Mouse (Mus musculus): ENCODE results near the gene Olfr214. TPM values are rescaled to one million over a fixed set of nuclear protein-coding genes. Genes with fewer than 3 reads are reported as not detected.

Gene Olfr214
- polyA plus RNA-seq (2017; shearing (Covaris generic)), result not detected

GRCm38 (mm10) chr6:116553935-116554334 lies at the start of gene Olfr214:
Gene Olfr214 (plus strand): TSS chr6:116554235.

GRCm38 (mm10) chr6:116506302-116507003 lies 47.6 kb upstream of the Olfr214 start, which contains the start of gene Olfr212:
Gene Olfr212 (plus strand): TSS chr6:116506516.

GRCm38 (mm10) chr6:116538156-116538555 lies 15.9 kb upstream of the Olfr214 start, which contains the start of gene Olfr213:
Gene Olfr213 (plus strand): TSS chr6:116538456.

GRCm38 (mm10) chr6:116550841-116551240 lies 3.2 kb upstream of the Olfr214 start, which contains the start of gene Gm5580:
Gene Gm5580 (plus strand): TSS chr6:116551141.

GRCm38 (mm10) chr6:116584095-116584494 lies 30.1 kb downstream of the Olfr214 start, which contains the start of gene Olfr215:
Gene Olfr215 (minus strand): TSS chr6:116584195.

Other genes with a start within 250 kb of the Olfr214 start
- 1.8 TPM for gene March8, start 216.2 kb upstream of the Olfr214 start, polyA plus RNA-seq (2017; shearing (Covaris generic))
- gene Alox5, start 93.1 kb upstream of the Olfr214 start, polyA plus RNA-seq (2017; shearing (Covaris generic)), result not detected
- gene Olfr211, start 65.1 kb upstream of the Olfr214 start, polyA plus RNA-seq (2017; shearing (Covaris generic)), result not detected
- not detected for gene Olfr212, start 47.7 kb upstream of the Olfr214 start, polyA plus RNA-seq (2017; shearing (Covaris generic))
- gene Olfr213, start 15.8 kb upstream of the Olfr214 start, polyA plus RNA-seq (2017; shearing (Covaris generic)), result not detected
- not detected for gene Gm5580, start 3.1 kb upstream of the Olfr214 start, polyA plus RNA-seq (2017; shearing (Covaris generic))
- gene Olfr215, start 30.0 kb downstream of the Olfr214 start, polyA plus RNA-seq (2017; shearing (Covaris generic)), result not detected
- 9.9 TPM for gene Zfp422, start 74.8 kb downstream of the Olfr214 start, polyA plus RNA-seq (2017; shearing (Covaris generic))
- gene Depp1, start 96.4 kb downstream of the Olfr214 start, polyA plus RNA-seq (2017; shearing (Covaris generic)), result not detected
- 0.06 TPM for gene Rassf4, start 119.7 kb downstream of the Olfr214 start, polyA plus RNA-seq (2017; shearing (Covaris generic))
- 0.06 TPM for gene Tmem72, start 162.7 kb downstream of the Olfr214 start, polyA plus RNA-seq (2017; shearing (Covaris generic))